Mouse (Mus musculus): ENCODE results near the gene Tnfrsf11a.
"Not testable (repeated sequence)": the region's sequence is repeated elsewhere in the genome, so short reads cannot be mapped to it uniquely, and the experiment has no call there.

Tnfrsf11a gene

GRCm38 (mm10) chr1:105786731-105787357 lies 6.3 kb downstream of the Tnfrsf11a start:
- no peak for DNase-seq

- DNase-seq, result no peak
These were observed 9.6 kb downstream of the Tnfrsf11a start for GRCm38 (mm10) chr1:105790103-105790502.

- no peak for DNase-seq
These were observed 14.2 kb downstream of the Tnfrsf11a start for GRCm38 (mm10) chr1:105794670-105795069.

DNA sequence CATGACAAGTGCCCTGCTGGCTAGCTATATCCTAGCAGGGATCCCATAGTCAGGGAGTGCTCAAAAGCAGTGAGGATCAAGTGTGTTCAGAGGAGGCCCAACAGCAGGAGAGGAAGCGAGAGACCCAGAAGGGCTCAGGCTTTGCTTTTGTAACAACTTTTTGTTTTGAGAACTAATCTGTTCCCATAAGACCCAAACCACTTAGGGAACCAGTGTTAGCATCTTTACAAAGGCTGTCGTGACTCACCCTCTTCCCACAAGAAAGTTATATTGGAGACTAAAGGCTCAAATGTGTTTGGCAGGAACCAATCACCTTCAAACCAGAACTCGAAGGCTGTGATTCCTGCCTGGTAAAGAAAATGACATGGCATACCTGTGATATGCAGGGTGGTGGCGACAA lies 15.2 kb downstream of the Tnfrsf11a start:
- no peak for DNase-seq

DNA sequence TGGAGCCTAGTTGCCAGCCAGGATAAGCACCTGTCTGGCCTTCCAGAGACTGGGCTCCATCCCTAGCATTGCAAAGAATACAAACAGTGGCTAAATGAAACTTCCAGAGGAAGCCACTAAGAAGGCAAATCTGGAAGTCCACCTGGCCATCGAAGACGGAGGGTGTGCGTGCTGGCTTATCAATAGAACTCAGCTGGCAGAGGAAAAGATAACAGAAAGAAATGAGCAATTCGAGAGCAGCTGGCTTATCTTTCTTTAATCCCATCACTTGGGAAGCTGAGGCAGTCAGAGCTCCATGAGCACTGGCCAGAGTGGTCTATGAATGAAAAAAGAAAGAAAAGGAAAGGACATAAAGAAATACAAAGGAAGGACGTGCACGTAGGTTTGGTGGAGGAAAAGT lies 20.1 kb downstream of the Tnfrsf11a start:
- DNase-seq, result no peak

GRCm38 (mm10) chr1:105801252-105801651 lies 20.7 kb downstream of the Tnfrsf11a start:
- DNase-seq, result no peak

DNA sequence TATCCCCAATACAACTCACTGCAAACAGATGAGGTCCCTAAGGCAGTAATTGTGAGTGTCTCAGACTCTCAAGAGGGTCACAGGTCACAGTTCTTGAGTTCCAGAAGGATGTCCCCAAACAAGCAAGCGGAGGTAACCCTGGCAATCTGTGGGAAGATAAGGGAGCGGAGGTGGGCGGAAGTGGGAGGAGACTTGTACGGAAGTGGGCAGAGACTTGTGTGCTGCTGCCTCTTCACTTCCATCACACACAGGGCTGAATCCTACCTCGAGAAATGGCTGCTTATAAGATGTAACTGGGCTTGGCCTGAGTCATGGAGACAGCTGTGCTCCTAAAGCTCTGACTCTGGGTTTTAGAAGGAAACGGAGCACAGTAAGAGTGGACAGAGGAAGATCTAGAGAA lies 22.4 kb downstream of the Tnfrsf11a start:
- DNase-seq, result no peak

- DNase-seq, result no peak
These were observed 23.8 kb downstream of the Tnfrsf11a start for GRCm38 (mm10) chr1:105804285-105804684.

DNA sequence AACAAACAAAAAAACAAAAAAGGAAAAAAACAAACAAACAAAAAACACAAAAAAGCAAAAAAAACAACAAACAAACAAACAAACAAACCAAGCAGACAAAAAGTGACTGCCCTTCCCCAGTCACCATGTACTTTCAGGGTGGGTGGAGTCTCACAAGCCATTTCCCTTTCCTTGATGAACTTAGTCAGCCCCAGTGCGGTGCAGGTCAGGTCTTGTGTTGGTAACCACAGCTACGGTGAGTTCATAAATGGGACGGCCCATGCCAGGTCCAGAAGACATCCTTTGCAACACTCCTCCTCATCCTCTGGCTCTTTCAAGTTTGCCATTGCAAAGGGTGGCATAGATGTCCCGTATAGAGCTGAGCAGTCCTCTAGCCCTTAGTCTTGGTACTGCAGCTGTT lies 25.0 kb downstream of the Tnfrsf11a start:
- DNase-seq, result no peak

GRCm38 (mm10) chr1:105807028-105807722 lies 26.7 kb downstream of the Tnfrsf11a start:
- no peak for DNase-seq

GRCm38 (mm10) chr1:105812027-105812426 lies 31.5 kb downstream of the Tnfrsf11a start:
- DNase-seq, result not testable (repeated sequence)

- no peak for DNase-seq
These were observed 32.6 kb downstream of the Tnfrsf11a start for GRCm38 (mm10) chr1:105812960-105813708.

DNA sequence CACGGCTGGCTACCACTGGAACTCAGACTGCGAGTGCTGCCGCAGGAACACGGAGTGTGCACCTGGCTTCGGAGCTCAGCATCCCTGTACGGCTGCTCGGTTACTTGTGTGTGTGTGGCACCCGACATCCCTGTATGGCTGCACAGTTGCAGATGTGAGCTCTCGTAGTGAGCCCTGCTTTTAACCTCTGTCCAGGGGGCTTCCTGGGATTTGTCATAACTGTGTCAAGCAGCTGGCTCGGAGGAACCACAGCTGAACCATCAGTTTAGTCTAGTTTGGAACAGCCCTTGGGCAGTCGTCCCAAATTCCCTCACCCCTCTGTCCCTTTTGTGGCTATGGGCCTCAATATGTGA lies 33.2 kb downstream of the Tnfrsf11a start:
- no peak for DNase-seq

- DNase-seq, result no peak
These were observed 34.1 kb downstream of the Tnfrsf11a start for GRCm38 (mm10) chr1:105814402-105815270.

GRCm38 (mm10) chr1:105815310-105815709 lies 34.8 kb downstream of the Tnfrsf11a start:
- no peak for DNase-seq

DNA sequence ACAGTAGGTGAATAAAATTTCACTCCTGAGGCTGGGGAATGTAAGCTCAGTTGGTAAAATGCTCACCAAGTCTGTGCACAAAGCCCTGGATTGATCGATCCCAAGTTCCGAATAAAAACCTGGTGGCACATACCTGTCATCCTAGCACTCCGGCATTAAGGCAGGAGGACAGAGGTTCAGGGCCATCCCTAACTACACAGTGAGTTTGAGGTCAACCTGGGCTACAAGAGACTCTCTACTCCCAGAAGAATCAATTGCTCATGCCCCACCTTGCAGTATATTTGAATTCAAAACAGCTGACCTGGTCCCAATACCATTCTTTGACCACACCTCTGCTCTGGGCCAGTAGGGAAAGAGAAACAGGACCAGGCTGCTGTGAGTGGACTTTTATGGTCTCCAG lies 35.2 kb downstream of the Tnfrsf11a start:
- DNase-seq, result no peak

DNA sequence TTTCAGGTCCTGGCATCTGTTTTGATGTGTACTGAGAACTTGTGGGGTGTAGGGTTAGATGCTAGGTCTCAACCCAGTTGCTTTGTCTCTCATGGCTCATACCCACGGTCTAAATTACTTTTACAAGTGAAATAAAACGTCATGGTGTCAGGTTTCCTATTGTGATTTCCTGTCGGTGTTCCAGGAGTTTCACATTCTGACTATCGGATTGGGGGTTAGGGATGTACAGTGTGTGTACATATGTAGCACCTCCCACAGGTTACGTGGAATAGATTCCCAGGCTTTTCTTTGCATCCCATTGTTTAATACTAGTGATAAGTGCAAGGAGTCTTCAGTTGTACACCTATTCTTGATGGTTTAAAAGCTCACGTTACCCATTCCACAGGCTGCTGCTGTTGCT lies 38.5 kb downstream of the Tnfrsf11a start:
- no peak for DNase-seq

DNA sequence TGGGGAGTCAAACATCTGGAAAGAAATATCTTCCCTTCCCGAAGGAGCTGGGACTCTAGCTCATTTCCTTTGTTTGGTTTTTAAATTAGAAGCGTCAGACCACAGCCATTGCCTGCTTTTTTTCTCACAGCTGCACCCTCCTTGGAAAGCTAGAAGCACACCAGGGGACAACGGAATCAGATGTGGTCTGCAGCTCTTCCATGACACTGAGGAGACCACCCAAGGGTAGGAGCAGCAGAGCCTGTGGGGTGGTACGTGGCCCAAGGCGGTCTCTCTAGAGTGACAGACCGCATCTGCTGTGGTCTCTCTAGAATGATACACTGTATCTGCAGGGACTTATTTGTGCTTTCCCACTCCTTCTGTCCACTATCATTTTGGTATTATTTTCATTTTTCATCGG lies 39.2 kb downstream of the Tnfrsf11a start:
- DNase-seq, result no peak

DNA sequence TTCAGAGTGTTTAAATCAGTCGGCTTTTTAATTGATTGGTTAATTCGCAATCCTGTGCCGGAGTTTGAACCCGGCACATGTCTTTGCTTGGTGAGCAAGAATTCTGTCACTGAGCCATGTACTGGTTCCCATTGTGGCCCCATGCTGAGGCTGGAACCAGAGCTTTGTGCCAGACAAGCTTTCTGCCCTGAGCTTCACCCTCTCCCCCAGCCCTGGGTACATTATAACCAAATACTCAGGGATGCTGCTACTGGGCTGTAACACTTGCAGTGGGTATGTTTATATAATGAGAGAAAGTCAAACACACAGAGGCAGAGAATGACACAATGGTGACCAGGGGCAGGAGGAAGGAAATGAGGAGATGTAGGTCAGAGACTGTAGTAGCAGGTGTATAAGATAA lies 43.8 kb downstream of the Tnfrsf11a start:
- DNase-seq, result no peak

- DNase-seq, result no peak
These were observed 44.5 kb downstream of the Tnfrsf11a start for GRCm38 (mm10) chr1:105824980-105825379.

GRCm38 (mm10) chr1:105827374-105827773 lies 46.9 kb downstream of the Tnfrsf11a start:
- DNase-seq, result no peak

- DNase-seq, result no peak
These were observed 47.3 kb downstream of the Tnfrsf11a start for GRCm38 (mm10) chr1:105827786-105828345.

- no peak for DNase-seq
These were observed 48.7 kb downstream of the Tnfrsf11a start for GRCm38 (mm10) chr1:105829171-105829570.
